Mouse (Mus musculus): ENCODE results near the gene Arnt. TPM values are rescaled to one million over a fixed set of nuclear protein-coding genes. Genes with fewer than 3 reads are reported as not detected.

Arnt gene
- polyA plus RNA-seq, 1 experiment: 258 TPM

DNA sequence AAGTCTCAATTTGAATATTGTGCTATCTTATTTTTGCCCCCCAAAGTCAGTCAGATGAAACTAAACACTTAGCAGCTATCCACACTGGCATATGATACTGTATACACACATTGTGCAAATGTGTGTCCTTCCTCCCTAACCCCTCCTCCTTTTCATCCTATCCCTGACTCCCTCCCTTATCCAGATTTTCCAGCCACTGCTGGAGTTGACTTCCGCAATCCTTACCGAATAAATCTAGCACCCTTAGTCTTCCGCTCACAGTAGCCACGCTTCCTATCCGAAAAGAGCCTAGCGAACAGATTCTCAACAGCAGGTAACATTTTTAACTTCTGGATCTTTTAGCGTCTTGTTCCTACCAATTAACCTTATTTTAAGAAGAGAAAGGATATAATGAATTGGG, 64.8 kb downstream of the Arnt start, which contains the start of gene Ctsk:
TSS of gene Ctsk (plus strand) at position 233 of the 400 bp plus-strand sequence.
- H3K4me3 ChIP-seq (ENCODE audit: insufficient read depth, low read depth, low read length): no peak within 1 kb of the TSS
- H3K27ac ChIP-seq (ENCODE audit: insufficient read depth, low read depth, low read length): no peak within 1 kb of the TSS
- no peaks in the 10 kb centered on the region for H3K4me1 ChIP-seq (ENCODE audit: control insufficient read depth, insufficient read depth, low read length)
- WGBS: 63% methylated on average over 7 of the region's 7 CpGs
- TF ChIP-seq POLR2A (IDR thresholded peaks at IDR 0.05; ENCODE audit: insufficient read depth, low read depth, low read length) (no peak), CTCF (IDR thresholded peaks at IDR 0.05; ENCODE audit: insufficient read depth, low read depth, low read length) (no peak)

DNA sequence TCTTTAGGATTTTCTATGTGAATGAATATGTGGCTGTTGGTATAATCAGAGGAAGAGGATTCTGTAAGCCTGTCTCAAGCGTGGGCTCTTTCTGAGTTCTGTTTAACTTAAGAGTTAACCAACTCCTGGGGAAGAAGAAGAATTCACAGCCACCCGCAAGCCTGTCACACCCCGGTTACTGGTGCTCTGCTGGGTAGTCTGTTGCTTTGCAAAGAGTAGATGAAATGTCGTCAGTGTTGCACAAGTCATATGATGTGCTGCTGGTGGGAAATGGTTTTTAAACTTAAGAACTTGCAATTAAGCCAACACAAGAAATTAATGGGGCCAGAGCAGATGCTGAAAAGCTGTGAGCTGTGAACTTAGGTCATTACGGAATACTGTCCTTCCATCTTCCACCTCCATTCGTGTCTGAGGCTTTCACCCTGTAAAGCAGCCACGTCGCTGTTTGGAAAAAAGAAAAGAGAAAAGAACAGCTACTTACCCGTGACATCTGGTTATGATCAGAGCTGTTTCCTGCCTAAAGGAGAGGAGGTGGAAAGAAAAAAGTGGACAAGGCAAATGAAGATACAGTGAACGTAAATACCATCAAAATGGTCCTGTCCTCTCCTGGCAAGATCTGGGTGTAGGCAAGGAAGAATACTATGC, 65.4 kb downstream of the Arnt start:
- Histone ChIP-seq H3K4me3 (ENCODE audit: insufficient read depth, low read depth, low read length) (no peak overlapping the region), H3K4me1 (ENCODE audit: control insufficient read depth, insufficient read depth, low read length) (no peaks in the 10 kb centered on the region), H3K27ac (ENCODE audit: insufficient read depth, low read depth, low read length) (no peak overlapping the region)
- 50% methylated on average over 10 of the region's 10 CpGs for WGBS
- no peak for TF ChIP-seq CTCF (IDR thresholded peaks at IDR 0.05; ENCODE audit: insufficient read depth, low read depth, low read length)
- no peak for TF ChIP-seq POLR2A (IDR thresholded peaks at IDR 0.05; ENCODE audit: insufficient read depth, low read depth, low read length)

DNA sequence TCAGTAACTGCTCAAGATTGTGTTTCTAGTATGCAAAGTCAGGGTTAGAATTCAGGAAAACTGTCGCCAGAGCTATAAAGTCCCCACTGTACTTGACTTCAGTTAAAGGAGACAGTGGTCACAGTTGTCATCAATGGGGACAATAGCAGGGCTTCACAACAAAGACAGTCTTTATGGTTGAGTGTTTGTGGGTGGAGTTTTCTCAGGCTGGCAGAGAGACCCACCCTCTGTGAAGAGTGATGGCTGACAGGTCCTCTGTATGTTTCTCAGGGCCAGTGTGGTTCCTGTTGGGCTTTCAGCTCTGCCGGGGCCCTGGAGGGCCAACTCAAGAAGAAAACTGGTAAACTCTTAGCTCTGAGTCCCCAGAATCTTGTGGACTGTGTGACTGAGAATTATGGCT, 68.1 kb downstream of the Arnt start:
- Histone ChIP-seq H3K27ac (ENCODE audit: insufficient read depth, low read depth, low read length) (no peak overlapping the region), H3K4me3 (ENCODE audit: insufficient read depth, low read depth, low read length) (no peak overlapping the region), H3K4me1 (ENCODE audit: control insufficient read depth, insufficient read depth, low read length) (no peaks in the 10 kb centered on the region)
- WGBS: 46% methylated on average over 2 of the region's 2 CpGs
- no peak for TF ChIP-seq CTCF (IDR thresholded peaks at IDR 0.05; ENCODE audit: insufficient read depth, low read depth, low read length)
- no peak for TF ChIP-seq POLR2A (IDR thresholded peaks at IDR 0.05; ENCODE audit: insufficient read depth, low read depth, low read length)

DNA sequence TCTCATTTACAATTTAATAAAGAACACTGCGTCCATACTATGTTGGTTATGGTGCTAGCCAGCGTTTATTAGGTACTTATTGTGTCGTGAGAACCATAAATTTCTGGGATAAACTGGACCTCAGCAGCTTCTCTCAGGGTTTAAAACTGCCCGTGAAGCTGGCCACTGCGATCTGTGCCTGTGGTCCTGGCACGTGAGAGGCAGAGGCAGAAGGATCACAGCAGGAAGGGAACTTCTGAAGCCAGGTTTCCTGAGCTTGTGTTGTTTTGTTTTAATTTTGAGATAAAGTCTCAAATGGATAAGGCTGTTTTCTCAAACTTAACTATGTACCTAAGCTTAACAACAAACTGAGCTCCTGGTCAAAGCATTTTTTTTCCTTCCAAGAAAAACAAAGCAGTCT, 75.2 kb downstream of the Arnt start:
- WGBS: 73% methylated on average over 6 of the region's 6 CpGs
- Histone ChIP-seq H3K27ac (ENCODE audit: insufficient read depth, low read depth, low read length) (no peak overlapping the region), H3K4me1 (ENCODE audit: control insufficient read depth, insufficient read depth, low read length) (peaks cover 2% of the 10 kb centered on the region; the same call in 1 of the 2 replicates), H3K4me3 (ENCODE audit: insufficient read depth, low read depth, low read length) (no peak overlapping the region)
- TF ChIP-seq POLR2A (IDR thresholded peaks at IDR 0.05; ENCODE audit: insufficient read depth, low read depth, low read length): no peak
- no peak for TF ChIP-seq CTCF (IDR thresholded peaks at IDR 0.05; ENCODE audit: insufficient read depth, low read depth, low read length)

DNA sequence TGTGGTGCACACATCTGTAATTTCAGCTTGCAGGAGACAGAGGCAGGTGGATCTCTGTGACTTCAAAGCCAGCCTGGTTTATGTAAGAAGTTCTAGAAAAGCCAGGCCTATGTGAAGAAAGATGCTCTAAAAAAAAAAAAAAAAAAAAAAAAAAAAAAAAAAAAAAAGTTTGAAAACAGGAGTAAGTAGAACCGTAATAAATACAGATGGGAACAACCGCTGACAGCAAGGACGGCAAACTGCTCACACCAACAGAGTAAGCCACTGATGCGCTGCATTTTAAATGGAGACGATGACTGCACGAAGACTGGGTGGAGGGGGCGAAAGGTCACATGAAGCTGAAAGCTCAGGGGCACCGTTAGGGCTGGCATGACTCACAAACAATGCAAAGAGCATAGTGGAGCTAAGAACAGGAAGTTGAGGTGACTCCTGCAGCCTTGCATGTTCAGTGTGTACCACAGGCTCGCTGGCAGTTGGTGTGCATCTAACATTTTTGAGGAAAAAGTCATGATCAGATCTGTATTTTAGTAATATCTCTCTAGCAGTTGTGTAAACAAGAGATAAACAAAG, 77.5 kb downstream of the Arnt start:
- Histone ChIP-seq H3K4me3 (ENCODE audit: insufficient read depth, low read depth, low read length) (no peak overlapping the region), H3K27ac (ENCODE audit: insufficient read depth, low read depth, low read length) (no peak overlapping the region), H3K4me1 (ENCODE audit: control insufficient read depth, insufficient read depth, low read length) (peaks cover 2% of the 10 kb centered on the region; the same call in 1 of the 2 replicates)
- TF ChIP-seq POLR2A (IDR thresholded peaks at IDR 0.05; ENCODE audit: insufficient read depth, low read depth, low read length): no peak
- TF ChIP-seq CTCF (IDR thresholded peaks at IDR 0.05; ENCODE audit: insufficient read depth, low read depth, low read length): no peak
- 73% methylated on average over 9 of the region's 9 CpGs for WGBS

DNA sequence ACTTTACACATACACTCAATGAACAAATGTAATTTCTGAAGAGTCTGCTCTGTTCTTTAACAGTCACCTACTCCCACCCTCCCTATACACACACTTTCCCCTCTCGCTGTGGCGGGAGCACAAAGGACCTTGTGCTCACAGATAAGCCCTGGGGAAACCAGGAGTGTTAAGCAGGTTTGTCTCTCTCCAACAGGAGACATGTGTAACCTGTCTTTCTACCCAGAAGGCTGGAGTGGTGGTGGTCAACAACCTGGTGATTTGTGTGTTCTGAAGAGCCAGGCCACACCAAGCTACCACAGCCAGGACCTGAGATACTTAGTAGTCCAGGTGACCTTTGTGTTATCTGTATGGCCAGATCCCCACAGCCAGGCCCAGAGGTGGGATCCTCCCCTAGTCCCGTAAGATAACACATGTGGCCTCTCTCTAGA, 82.4 kb downstream of the Arnt start:
- 78% methylated on average over 3 of the region's 3 CpGs for WGBS
- Histone ChIP-seq H3K4me1 (ENCODE audit: control insufficient read depth, insufficient read depth, low read length) (peaks cover 7% of the 10 kb centered on the region), H3K27ac (ENCODE audit: insufficient read depth, low read depth, low read length) (no peak overlapping the region), H3K4me3 (ENCODE audit: insufficient read depth, low read depth, low read length) (no peak overlapping the region)
- TF ChIP-seq CTCF (IDR thresholded peaks at IDR 0.05; ENCODE audit: insufficient read depth, low read depth, low read length) (no peak), POLR2A (IDR thresholded peaks at IDR 0.05; ENCODE audit: insufficient read depth, low read depth, low read length) (no peak)

DNA sequence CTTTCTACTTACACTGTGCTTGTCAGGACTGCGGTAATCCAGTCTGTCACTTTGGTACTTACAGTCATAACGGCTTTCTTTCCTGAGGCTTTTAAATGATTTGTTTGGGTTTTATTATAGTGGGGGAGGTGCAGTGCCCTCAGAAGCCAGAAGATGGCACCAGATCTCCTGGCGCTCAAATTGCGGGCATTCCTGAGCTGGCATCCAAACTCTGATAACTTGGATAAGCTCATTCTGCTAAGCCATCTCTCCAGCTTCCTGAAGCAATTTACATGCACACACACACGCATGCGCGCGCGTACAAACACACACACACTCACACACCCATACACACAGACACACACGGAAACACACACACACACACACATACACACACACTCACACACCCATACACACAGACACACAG, 83.3 kb downstream of the Arnt start:
- peaks cover 4% of the 10 kb centered on the region for H3K4me1 ChIP-seq (ENCODE audit: control insufficient read depth, insufficient read depth, low read length)
- WGBS: 9% methylated on average over 10 of the region's 10 CpGs
- H3K27ac ChIP-seq (ENCODE audit: insufficient read depth, low read depth, low read length): no peak overlapping the region
- no peak overlapping the region for H3K4me3 ChIP-seq (ENCODE audit: insufficient read depth, low read depth, low read length)
- TF ChIP-seq CTCF (IDR thresholded peaks at IDR 0.05; ENCODE audit: insufficient read depth, low read depth, low read length) (peak; percentile 69), POLR2A (IDR thresholded peaks at IDR 0.05; ENCODE audit: insufficient read depth, low read depth, low read length) (no peak)

DNA sequence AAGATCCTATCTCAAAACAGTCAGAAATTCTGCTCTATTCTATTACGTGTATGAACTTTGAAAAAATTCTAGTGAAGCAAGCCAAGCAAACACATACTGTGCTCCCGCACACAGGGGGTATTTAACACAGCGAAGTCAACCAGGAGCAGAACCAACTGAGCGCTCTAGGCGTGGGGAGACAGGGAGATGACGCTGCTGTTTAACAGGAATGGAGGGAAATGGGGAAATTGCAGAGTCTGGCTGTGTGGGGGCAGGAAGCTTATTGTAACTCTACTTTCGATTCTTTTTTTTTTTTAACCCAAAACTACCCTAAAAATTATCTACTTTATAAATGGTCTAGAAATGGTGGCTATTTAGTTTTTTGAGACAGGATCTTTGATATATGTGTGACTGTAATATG, 84.7 kb downstream of the Arnt start:
- Histone ChIP-seq H3K4me1 (ENCODE audit: control insufficient read depth, insufficient read depth, low read length) (peaks cover 4% of the 10 kb centered on the region), H3K27ac (ENCODE audit: insufficient read depth, low read depth, low read length) (no peak overlapping the region), H3K4me3 (ENCODE audit: insufficient read depth, low read depth, low read length) (no peak overlapping the region)
- WGBS: 35% methylated on average over 7 of the region's 7 CpGs
- no peak for TF ChIP-seq CTCF (IDR thresholded peaks at IDR 0.05; ENCODE audit: insufficient read depth, low read depth, low read length)

DNA sequence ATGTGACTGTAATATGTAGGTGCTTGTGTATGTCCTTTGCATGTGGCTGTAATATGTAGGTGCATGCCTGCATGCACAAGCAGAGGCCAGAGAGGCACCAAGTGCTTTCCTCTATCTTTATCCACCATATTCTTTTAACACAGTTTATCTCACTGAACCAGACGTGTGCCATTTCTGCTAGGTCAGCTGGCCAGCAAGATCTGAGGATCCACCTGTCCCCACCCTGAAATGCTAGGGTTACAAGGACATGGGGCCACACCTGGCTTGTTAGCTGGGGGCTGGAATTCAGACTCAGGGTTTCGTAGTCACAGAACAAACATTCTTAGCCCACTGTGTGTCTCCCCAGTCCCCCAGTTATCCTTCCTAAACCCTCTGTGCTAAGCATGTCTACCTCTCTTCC, 85.1 kb downstream of the Arnt start:
- WGBS: 85% methylated on average over 2 of the region's 2 CpGs
- Histone ChIP-seq H3K27ac (ENCODE audit: insufficient read depth, low read depth, low read length) (no peak overlapping the region), H3K4me1 (ENCODE audit: control insufficient read depth, insufficient read depth, low read length) (peaks cover 4% of the 10 kb centered on the region), H3K4me3 (ENCODE audit: insufficient read depth, low read depth, low read length) (no peak overlapping the region)
- no peak for TF ChIP-seq POLR2A (IDR thresholded peaks at IDR 0.05; ENCODE audit: insufficient read depth, low read depth, low read length)
- TF ChIP-seq CTCF (IDR thresholded peaks at IDR 0.05; ENCODE audit: insufficient read depth, low read depth, low read length): no peak

All from olfactory bulb, adult 2 months (tissue).